Mouse (Mus musculus) layer of hippocampus, adult 6 months (tissue): ENCODE data around the gene Olfr1375. TPM values are rescaled to one million over a fixed set of nuclear protein-coding genes. Genes with fewer than 3 reads are reported as not detected.

ENCODE experiments used
- long read RNA-seq, 2 experiments: library from polyadenylated mRNA; unstranded; transcript quantifications; one replicate each; pipeline ENCODE4 v2.0.0; 2019 to 2020
- polyA plus RNA-seq: library from polyadenylated mRNA; unstranded; fragments of <200 nt; fragmentation: Nextera tagmentation; gene quantifications from 2 replicates; pipeline ENCODE4 v1.2.3, GENCODE M21; 2021

The Olfr1375 gene
- polyA plus RNA-seq = not detected in 2 replicates
- long read RNA-seq, experiment 1 = 0 reads
- long read RNA-seq, experiment 2 = 0 reads

DNA sequence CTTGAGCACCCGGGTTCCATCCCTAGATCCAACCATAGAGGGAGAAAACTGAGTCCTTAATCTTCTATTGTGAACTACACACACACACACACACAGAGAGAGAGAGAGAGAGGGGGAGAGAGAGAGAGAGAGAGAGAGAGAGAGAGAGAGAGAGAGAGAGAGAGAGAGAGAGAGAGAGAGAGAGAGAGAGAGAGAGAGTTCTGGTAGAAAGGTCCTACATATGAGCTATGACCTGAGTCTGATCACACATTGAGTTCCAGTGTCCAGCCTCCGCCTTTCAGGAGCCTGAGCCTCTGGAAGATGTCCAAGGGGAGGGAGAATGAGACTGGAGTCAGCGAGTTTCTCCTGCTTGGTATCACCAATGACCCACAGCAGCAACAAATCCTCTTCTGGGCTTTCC lies at the start of gene Olfr1375:
Gene Olfr1375 (plus strand): TSS at position 301 of the 400 bp plus-strand sequence.

DNA sequence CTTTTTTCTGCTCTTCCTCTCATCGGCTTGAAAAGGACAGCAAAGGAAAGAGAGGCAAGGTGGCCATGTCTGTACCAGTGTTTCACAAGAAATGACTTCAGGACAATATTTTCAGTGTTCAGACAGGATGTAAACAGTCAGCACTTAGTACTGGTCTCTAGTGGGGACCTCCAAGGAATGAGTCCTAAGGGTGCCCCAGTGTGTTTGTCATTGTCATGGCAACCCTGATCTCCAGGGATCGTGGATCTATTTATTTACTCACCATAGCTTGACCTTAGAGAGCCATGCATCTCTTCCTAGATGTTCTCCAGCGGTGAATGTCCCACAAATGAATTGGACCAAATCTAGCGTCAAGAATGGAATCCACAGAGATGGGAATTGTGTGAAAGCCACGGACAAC lies 44.6 kb upstream of the Olfr1375 start, which contains the start of gene Olfr51:
Gene Olfr51 (plus strand): TSS at position 301 of the 400 bp plus-strand sequence.

DNA sequence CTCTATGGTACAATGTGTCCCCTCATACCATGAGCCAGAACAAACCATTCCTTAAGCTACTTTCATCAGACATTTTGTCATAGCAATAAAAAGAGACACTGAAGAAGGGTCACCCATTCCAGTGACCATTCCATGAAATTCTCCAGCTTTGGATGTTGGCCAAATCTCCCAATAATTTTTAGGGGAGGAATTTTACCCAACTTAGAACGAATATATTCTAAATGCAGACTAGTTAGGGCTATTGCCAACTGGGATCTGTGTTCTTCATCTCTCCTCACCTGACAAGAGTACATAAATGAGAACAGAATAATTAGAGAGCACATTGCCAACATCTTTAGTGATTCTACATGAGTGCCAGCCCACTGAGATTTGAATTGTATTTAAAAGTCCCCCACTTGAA lies 34.0 kb upstream of the Olfr1375 start, which contains the start of gene Olfr54:
Gene Olfr54 (plus strand): TSS at position 301 of the 400 bp plus-strand sequence.

DNA sequence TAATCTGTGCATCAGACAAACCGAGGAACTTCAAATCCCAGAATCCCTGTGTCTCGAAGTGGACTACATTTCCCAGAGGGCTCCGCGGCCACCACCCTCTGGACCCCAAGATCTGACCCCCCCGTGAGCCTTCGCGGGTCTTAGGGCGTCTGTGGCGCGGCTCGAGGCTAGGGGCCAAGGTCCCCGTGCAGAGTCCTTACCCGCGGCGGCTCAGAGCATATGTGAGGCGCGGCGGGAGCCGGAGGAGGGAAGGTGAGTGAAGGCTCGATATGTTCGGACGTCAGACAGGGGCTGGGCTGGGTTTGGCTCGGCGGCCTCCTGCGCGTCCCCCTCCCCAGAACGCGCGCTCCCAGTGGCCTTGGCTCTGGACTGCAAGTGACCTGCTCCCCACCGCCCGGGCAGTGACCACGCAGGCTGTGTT lies 11.3 kb downstream of the Olfr1375 start, which contains the start of gene Zfp354a:
Gene Zfp354a (plus strand): TSS at position 107 of the 421 bp plus-strand sequence.

Other genes with a start within 250 kb of the Olfr1375 start
- 7.4 and 8.1 TPM in 2 replicates for gene Zfp354c, start 220.4 kb upstream of the Olfr1375 start, polyA plus RNA-seq
- gene Zfp879, start 206.6 kb upstream of the Olfr1375 start, polyA plus RNA-seq = 1.4 and 1.6 TPM in 2 replicates
- gene Grm6, start 197.4 kb upstream of the Olfr1375 start, polyA plus RNA-seq = not detected in 2 replicates
- gene Zfp454, start 160.5 kb upstream of the Olfr1375 start, polyA plus RNA-seq = 3.1 and 3.2 TPM in 2 replicates
- 12.7 and 13.8 TPM in 2 replicates for gene Zfp2, start 131.9 kb upstream of the Olfr1375 start, polyA plus RNA-seq
- 2.5 and 3.0 TPM in 2 replicates for gene Zfp354b, start 116.5 kb upstream of the Olfr1375 start, polyA plus RNA-seq
- not detected in 2 replicates for gene 4933414I15Rik, start 104.3 kb upstream of the Olfr1375 start, polyA plus RNA-seq
- not detected in 2 replicates for gene Prop1, start 94.3 kb upstream of the Olfr1375 start, polyA plus RNA-seq
- gene Olfr1378, start 81.6 kb upstream of the Olfr1375 start, polyA plus RNA-seq = not detected in 2 replicates
- not detected in 2 replicates for gene Olfr1377, start 66.1 kb upstream of the Olfr1375 start, polyA plus RNA-seq
- gene Olfr51, start 44.5 kb upstream of the Olfr1375 start, polyA plus RNA-seq = not detected in 2 replicates
- gene Olfr54, start 33.9 kb upstream of the Olfr1375 start, polyA plus RNA-seq = not detected in 2 replicates
- gene Zfp354a, start 11.1 kb downstream of the Olfr1375 start, polyA plus RNA-seq = 3.4 and 5.8 TPM in 2 replicates
- gene Gm12569, start 172.4 kb downstream of the Olfr1375 start, polyA plus RNA-seq = not detected in 2 replicates
- gene Clk4, start 213.6 kb downstream of the Olfr1375 start, polyA plus RNA-seq = 25.2 and 26.0 TPM in 2 replicates
- gene BC049762, start 214.9 kb downstream of the Olfr1375 start, polyA plus RNA-seq = 1.0 TPM in 1 of 2 replicates, not detected in the other
- 0.89 and 1.1 TPM in 2 replicates for gene Col23a1, start 241.8 kb downstream of the Olfr1375 start, polyA plus RNA-seq